Mouse (Mus musculus): Measurements from ENCODE around the gene Nat10. TPM values are rescaled to one million over a fixed set of nuclear protein-coding genes. Genes with fewer than 3 reads are reported as not detected.

The Nat10 gene
- polyA plus RNA-seq, 1 experiment from 2014 or later, result 30.9 TPM

Other genes starting within 250 kb of the Nat10 start
- gene Abtb2, start 195.0 kb downstream of the Nat10 start, polyA plus RNA-seq (2016; fragmentation: Nextera tagmentation; extraction: Ambion mirVana), result 14.9 and 15.7 TPM in 2 replicates
- 584 and 628 TPM in 2 replicates for gene Caprin1, start 36.4 kb upstream of the Nat10 start, polyA plus RNA-seq (2016; fragmentation: Nextera tagmentation; extraction: Ambion mirVana)
- gene Lmo2, start 196.7 kb upstream of the Nat10 start, polyA plus RNA-seq (2016; fragmentation: Nextera tagmentation; extraction: Ambion mirVana), result 29.1 and 39.5 TPM in 2 replicates